Mouse (Mus musculus): ENCODE measurements around the gene Wtap. TPM values are rescaled to one million over a fixed set of nuclear protein-coding genes. Genes with fewer than 3 reads are reported as not detected.
A peak's percentile ranks its signal among the peaks of the same experiment; 100 is the strongest.
"Not testable (repeated sequence)": the region's sequence is repeated elsewhere in the genome, so short reads cannot be mapped to it uniquely, and the experiment has no call there.

Wtap gene
- 136 TPM in 2 replicates for polyA plus RNA-seq (2014; fragmentation: Nextera tagmentation; extraction: Ambion mirVana)

DNA sequence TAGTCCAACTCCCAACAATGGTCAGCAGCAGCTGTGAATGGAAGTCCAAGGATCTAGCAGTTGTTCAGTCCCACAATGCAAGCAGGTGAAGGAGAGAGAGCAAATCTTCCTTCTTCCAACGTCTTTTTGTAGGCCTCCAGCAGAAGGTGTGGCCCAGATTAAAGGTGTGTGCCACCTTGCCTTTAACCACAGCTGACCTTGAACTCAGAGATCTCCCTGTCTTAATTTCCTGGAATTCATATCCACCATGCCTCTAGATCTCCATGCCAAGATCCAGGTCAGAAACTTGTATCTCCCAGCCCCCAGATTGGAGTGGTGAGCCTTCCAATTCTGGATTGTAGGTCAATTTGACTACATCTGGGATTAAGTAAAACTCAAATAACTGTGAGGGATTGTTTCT is at the start of gene Wtap:
Wtap (minus strand) TSS at position 101 of the 400 bp plus-strand sequence.
- DNase-seq: no peak
- peak within 1 kb of the TSS; percentile 99 for H3K4me3 ChIP-seq (ENCODE audit: low read depth, low read length)
- H3K27me3 ChIP-seq (ENCODE audit: insufficient read depth, low read length): no peaks in the 10 kb centered on the region
- TF ChIP-seq CTCF (IDR thresholded peaks at IDR 0.05; ENCODE audit: low read depth): no peak
- peak within 1 kb of the TSS; percentile 100 for H3K27ac ChIP-seq (ENCODE audit: low read depth)
- H3K9ac ChIP-seq: peak within 1 kb of the TSS; percentile 99
- ATAC-seq (ENCODE audit: insufficient read depth): no peak
- H3K9me3 ChIP-seq (ENCODE audit: low read depth, low read length): no peaks in the 10 kb centered on the region
- no peaks in the 10 kb centered on the region for H3K36me3 ChIP-seq (ENCODE audit: insufficient read depth)
- peaks cover 4% of the 10 kb centered on the region for H3K4me1 ChIP-seq (ENCODE audit: insufficient read depth)
- peak within 1 kb of the TSS; percentile 65 for H3K4me2 ChIP-seq
- WGBS: 71% methylated on average over 1 of the region's 1 CpGs

DNA sequence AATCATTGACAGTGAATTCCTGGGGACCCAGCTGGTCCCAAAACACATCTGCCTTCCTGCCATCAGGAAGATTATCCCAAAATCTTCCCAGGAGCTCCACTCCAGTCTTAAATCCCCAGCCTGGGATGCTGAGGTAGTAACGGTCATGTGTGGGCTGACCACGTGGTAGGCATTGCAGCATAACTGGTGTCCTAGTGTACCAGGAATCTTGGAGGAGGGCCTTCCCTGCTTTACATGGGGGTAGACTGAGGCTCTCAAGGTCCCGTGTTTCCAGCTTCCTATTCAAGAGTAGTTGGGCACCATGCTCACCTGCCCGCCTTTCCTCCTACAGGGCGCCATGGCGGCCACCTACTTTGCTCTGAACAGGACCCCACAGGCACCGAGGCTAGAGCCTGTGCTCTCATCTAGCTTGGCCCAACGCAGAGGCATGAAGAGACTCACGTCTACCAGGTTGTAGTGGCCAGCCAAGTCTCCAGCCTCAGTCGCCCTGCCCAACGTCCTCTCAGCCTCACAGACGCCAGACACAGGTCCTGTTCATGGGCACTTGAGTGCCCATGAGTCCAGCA is 42.7 kb upstream of the Wtap start:
- not testable (repeated sequence) for H3K9me3 ChIP-seq (ENCODE audit: low read depth, low read length); H3K27me3 ChIP-seq (ENCODE audit: insufficient read depth, low read length); H3K4me3 ChIP-seq (ENCODE audit: low read depth, low read length); H3K9ac ChIP-seq; H3K36me3 ChIP-seq (ENCODE audit: insufficient read depth); ATAC-seq (ENCODE audit: insufficient read depth); DNase-seq; H3K4me1 ChIP-seq (ENCODE audit: insufficient read depth); H3K4me2 ChIP-seq; H3K27ac ChIP-seq (ENCODE audit: low read depth)
- 68% methylated on average over 3 of the region's 12 CpGs for WGBS

GRCm38 (mm10) chr17:13013316-13013715 is 19.3 kb upstream of the Wtap start:
- TF ChIP-seq CTCF (IDR thresholded peaks at IDR 0.05; ENCODE audit: low read depth): no peak
- Histone ChIP-seq H3K27ac (ENCODE audit: low read depth) (no peak overlapping the region), H3K4me1 (ENCODE audit: insufficient read depth) (peaks cover 5% of the 10 kb centered on the region; the same call in 1 of the 2 replicates), H3K4me2 (no peak overlapping the region), H3K9ac (no peak overlapping the region), H3K36me3 (ENCODE audit: insufficient read depth) (peaks cover 45% of the 10 kb centered on the region), H3K27me3 (ENCODE audit: insufficient read depth, low read length) (no peaks in the 10 kb centered on the region), H3K4me3 (ENCODE audit: low read depth, low read length) (no peak overlapping the region), H3K9me3 (ENCODE audit: low read depth, low read length) (no peaks in the 10 kb centered on the region)
- DNase-seq (no peak), ATAC-seq (ENCODE audit: insufficient read depth) (no peak)
- 83% methylated on average over 3 of the region's 3 CpGs for WGBS

- Histone ChIP-seq H3K27me3 (ENCODE audit: insufficient read depth, low read length) (no peaks in the 10 kb centered on the region), H3K9ac (no peak overlapping the region), H3K27ac (ENCODE audit: low read depth) (no peak overlapping the region), H3K36me3 (ENCODE audit: insufficient read depth) (peaks cover 29% of the 10 kb centered on the region), H3K4me3 (ENCODE audit: low read depth, low read length) (no peak overlapping the region), H3K9me3 (ENCODE audit: low read depth, low read length) (no peaks in the 10 kb centered on the region), H3K4me1 (ENCODE audit: insufficient read depth) (peaks cover 5% of the 10 kb centered on the region; the same call in 1 of the 2 replicates), H3K4me2 (no peak overlapping the region)
- ATAC-seq (ENCODE audit: insufficient read depth) (no peak), DNase-seq (peak; percentile 88)
- WGBS: 23% methylated on average over 3 of the region's 3 CpGs
- peak; percentile 64 for TF ChIP-seq CTCF (IDR thresholded peaks at IDR 0.05; ENCODE audit: low read depth)
Measured at GRCm38 (mm10) chr17:13009887-13010286, 15.9 kb upstream of the Wtap start.

- no peak for TF ChIP-seq CTCF (IDR thresholded peaks at IDR 0.05; ENCODE audit: low read depth)
- H3K4me1 ChIP-seq (ENCODE audit: insufficient read depth): peaks cover 5% of the 10 kb centered on the region; the same call in 1 of the 2 replicates
- no peaks in the 10 kb centered on the region for H3K27me3 ChIP-seq (ENCODE audit: insufficient read depth, low read length)
- H3K4me3 ChIP-seq (ENCODE audit: low read depth, low read length): peak overlapping the region; percentile 81
- DNase-seq: no peak
- WGBS: 3% methylated on average over 10 of the region's 10 CpGs
- no peak overlapping the region; the same call in 1 of the 2 replicates for H3K27ac ChIP-seq (ENCODE audit: low read depth)
- peak overlapping the region; percentile 75 for H3K4me2 ChIP-seq
- ATAC-seq (ENCODE audit: insufficient read depth): no peak
- peaks cover 21% of the 10 kb centered on the region for H3K36me3 ChIP-seq (ENCODE audit: insufficient read depth)
- no peaks in the 10 kb centered on the region for H3K9me3 ChIP-seq (ENCODE audit: low read depth, low read length)
- peak overlapping the region; percentile 71 for H3K9ac ChIP-seq
Measured at GRCm38 (mm10) chr17:13008528-13008927, 14.6 kb upstream of the Wtap start.

DNA sequence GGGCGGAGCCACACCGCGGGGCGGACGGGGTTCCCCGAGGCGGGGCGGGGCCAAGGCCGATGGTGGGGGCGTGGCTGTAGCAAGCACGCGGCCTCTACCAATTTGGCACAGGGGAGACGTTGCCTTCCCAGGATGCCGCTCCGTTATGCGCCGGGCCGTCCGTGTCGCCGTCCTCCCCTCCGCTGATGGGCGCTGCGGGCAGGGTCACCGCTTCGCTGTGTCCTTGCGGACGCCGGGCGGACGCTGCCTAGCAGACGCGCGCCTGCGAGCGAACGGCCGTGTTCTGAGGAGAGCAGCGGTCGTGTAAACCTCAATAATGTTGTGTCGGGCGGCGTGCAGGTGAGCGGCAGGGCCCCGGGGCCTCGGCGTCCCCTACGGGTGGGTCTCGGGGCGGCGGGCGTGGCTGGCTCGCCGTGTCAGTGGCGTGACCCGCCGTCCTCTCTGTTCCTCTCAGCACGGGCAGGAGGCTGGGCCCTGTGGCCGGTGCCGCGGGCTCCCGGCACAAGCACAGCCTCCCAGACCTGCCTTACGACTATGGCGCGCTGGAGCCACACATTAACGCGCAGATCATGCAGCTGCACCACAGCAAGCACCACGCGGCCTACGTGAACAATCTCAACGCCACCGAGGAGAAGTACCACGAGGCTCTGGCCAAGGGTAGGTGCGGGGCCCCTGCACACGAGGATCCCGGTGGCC is 13.9 kb upstream of the Wtap start:
- Histone ChIP-seq H3K4me3 (ENCODE audit: low read depth, low read length) (peak overlapping the region; percentile 81), H3K27ac (ENCODE audit: low read depth) (peak overlapping the region; percentile 90), H3K4me2 (peak overlapping the region; percentile 75), H3K4me1 (ENCODE audit: insufficient read depth) (peaks cover 5% of the 10 kb centered on the region; the same call in 1 of the 2 replicates), H3K9ac (peak overlapping the region; percentile 71), H3K9me3 (ENCODE audit: low read depth, low read length) (no peaks in the 10 kb centered on the region), H3K27me3 (ENCODE audit: insufficient read depth, low read length) (no peaks in the 10 kb centered on the region), H3K36me3 (ENCODE audit: insufficient read depth) (peaks cover 14% of the 10 kb centered on the region)
- under 1% methylated on average over 76 of the region's 76 CpGs for WGBS
- peak; percentile 99 for ATAC-seq (ENCODE audit: insufficient read depth)
- TF ChIP-seq CTCF (IDR thresholded peaks at IDR 0.05; ENCODE audit: low read depth): 0 out of 2 replicates have a peak, but pooled peaks have one; percentile 16
- peak; percentile 99 for DNase-seq

GRCm38 (mm10) chr17:13006984-13007383 is 13.0 kb upstream of the Wtap start:
- TF ChIP-seq CTCF (IDR thresholded peaks at IDR 0.05; ENCODE audit: low read depth): no peak
- no peak for DNase-seq
- H3K9me3 ChIP-seq (ENCODE audit: low read depth, low read length): no peaks in the 10 kb centered on the region
- peaks cover 6% of the 10 kb centered on the region for H3K36me3 ChIP-seq (ENCODE audit: insufficient read depth)
- peaks cover 5% of the 10 kb centered on the region; the same call in 1 of the 2 replicates for H3K4me1 ChIP-seq (ENCODE audit: insufficient read depth)
- no peak overlapping the region for H3K9ac ChIP-seq
- H3K4me3 ChIP-seq (ENCODE audit: low read depth, low read length): peak overlapping the region; percentile 81
- H3K27me3 ChIP-seq (ENCODE audit: insufficient read depth, low read length): no peaks in the 10 kb centered on the region
- no peak for ATAC-seq (ENCODE audit: insufficient read depth)
- no peak overlapping the region for H3K27ac ChIP-seq (ENCODE audit: low read depth)
- H3K4me2 ChIP-seq: peak overlapping the region; percentile 75
- WGBS: 39% methylated on average over 5 of the region's 5 CpGs

GRCm38 (mm10) chr17:13006546-13006945 is 12.6 kb upstream of the Wtap start, which contains the start of gene Sod2:
TSS of gene Sod2 (plus strand) at chr17:13006846.
- H3K4me1 ChIP-seq (ENCODE audit: insufficient read depth); H3K27me3 ChIP-seq (ENCODE audit: insufficient read depth, low read length); ATAC-seq (ENCODE audit: insufficient read depth); H3K36me3 ChIP-seq (ENCODE audit: insufficient read depth); H3K9me3 ChIP-seq (ENCODE audit: low read depth, low read length); DNase-seq: not testable (repeated sequence)
- 86% methylated on average over 2 of the region's 2 CpGs for WGBS
- Histone ChIP-seq H3K4me3 (ENCODE audit: low read depth, low read length) (peak within 1 kb of the TSS; percentile 81), H3K4me2 (peak within 1 kb of the TSS; percentile 75), H3K9ac (peak within 1 kb of the TSS; percentile 40; the same call in 1 of the 2 replicates), H3K27ac (ENCODE audit: low read depth) (peak within 1 kb of the TSS; percentile 66)

DNA sequence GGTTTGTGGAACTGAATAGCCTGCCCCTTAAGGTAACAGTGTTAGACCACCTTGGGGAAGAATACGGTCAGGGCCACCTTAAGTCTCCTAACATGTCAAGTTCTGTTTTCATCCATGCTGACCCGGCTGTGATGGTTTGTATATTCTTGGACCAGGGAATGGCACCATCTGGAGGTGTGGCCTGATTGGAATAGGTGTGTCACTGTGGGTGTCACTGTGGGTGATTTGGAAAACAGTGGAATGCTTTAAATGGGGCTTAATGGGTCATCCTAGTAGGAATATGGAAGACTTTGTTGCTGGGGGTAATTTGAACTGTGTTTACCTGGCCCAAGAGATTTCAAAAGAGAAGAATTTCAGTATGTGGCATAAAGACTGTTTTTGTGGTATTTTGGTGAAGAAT is 10.5 kb upstream of the Wtap start:
- H3K36me3 ChIP-seq (ENCODE audit: insufficient read depth); ATAC-seq (ENCODE audit: insufficient read depth); H3K9me3 ChIP-seq (ENCODE audit: low read depth, low read length); H3K4me3 ChIP-seq (ENCODE audit: low read depth, low read length); H3K9ac ChIP-seq; H3K27me3 ChIP-seq (ENCODE audit: insufficient read depth, low read length); H3K4me2 ChIP-seq; H3K27ac ChIP-seq (ENCODE audit: low read depth); DNase-seq; H3K4me1 ChIP-seq (ENCODE audit: insufficient read depth): not testable (repeated sequence)
- 52% methylated on average over 2 of the region's 2 CpGs for WGBS

GRCm38 (mm10) chr17:13002243-13002642 is 8.3 kb upstream of the Wtap start:
- H3K4me3 ChIP-seq (ENCODE audit: low read depth, low read length); H3K4me2 ChIP-seq; H3K9me3 ChIP-seq (ENCODE audit: low read depth, low read length); H3K36me3 ChIP-seq (ENCODE audit: insufficient read depth); DNase-seq; ATAC-seq (ENCODE audit: insufficient read depth); H3K27me3 ChIP-seq (ENCODE audit: insufficient read depth, low read length); H3K4me1 ChIP-seq (ENCODE audit: insufficient read depth); H3K9ac ChIP-seq; H3K27ac ChIP-seq (ENCODE audit: low read depth): not testable (repeated sequence)
- 90% methylated on average over 5 of the region's 5 CpGs for WGBS

Measured in lung, embryonic 14.5 days (tissue).